Mouse (Mus musculus) monocyte, adult 2 months (primary cell): ENCODE measurements around the gene Kansl1l.
"Not testable (repeated sequence)": the region's sequence is repeated elsewhere in the genome, so short reads cannot be mapped to it uniquely, and the experiment has no call there.

Experiments used
- DNase-seq, 2 experiments: peaks; one replicate each; pipeline ENCODE4 v3.0.0; 2022; ENCODE audit warnings: low spot score in 2 of 2, low read depth in 1 of 2

The Kansl1l gene

GRCm38 (mm10) chr1:66700149-66700692, 117.1 kb downstream of the Kansl1l start:
- DNase-seq, result no peak

DNA sequence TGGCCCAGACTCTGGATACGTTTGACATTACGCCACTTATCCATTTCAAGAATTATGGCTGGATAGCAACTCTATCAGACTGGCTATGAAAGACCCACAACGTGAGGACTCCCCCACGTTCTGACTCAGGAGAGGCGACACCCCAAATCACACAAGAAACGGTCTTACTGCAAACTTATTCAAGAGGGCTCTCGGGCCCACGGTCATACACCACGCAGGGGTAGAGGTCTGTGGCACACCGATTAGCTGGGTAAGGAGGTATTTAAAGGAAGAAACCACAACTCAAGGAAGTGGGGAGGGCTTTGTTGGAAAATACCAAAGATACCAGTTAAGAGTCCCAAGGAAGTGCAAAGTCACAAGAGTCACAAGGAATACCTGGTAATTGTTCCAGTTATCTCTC, 117.7 kb downstream of the Kansl1l start:
- DNase-seq, result not testable (repeated sequence)

- no peak for DNase-seq
These were observed 122.1 kb downstream of the Kansl1l start for GRCm38 (mm10) chr1:66695296-66695695.

GRCm38 (mm10) chr1:66694266-66694665, 123.1 kb downstream of the Kansl1l start:
- no peak for DNase-seq

DNA sequence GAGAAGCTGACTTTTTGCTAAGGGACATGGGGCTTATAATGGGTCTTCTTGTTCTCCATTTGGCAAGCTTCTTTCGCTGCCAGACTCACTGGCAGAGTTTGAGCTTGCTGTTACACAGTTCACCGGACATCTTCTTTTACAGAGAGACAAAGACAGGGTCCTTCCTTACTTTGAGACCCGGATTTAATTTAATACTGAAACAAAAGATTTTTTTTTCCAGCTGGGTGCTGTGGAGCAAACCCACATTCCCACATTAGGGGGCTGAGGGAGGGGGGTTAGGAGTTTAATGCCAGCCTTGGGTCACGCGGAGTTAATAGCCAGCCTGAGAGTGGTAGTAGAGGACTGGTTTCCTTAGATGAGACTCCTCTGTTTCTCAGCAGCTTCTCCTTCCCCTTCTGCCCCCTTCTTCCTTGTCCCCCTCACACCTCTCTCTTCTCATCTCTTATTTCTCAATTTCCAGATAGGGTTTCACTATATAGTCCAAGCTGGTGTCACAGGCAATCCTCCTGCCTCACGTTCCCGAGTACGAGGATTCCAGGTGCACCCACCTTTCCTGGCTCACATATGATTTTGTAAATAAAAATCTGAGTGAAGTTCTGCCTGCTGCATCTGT, 124.5 kb downstream of the Kansl1l start:
- no peak for DNase-seq

- no peak for DNase-seq
These were observed 125.1 kb downstream of the Kansl1l start for GRCm38 (mm10) chr1:66692308-66692707.

- DNase-seq, result no peak
These were observed 125.6 kb downstream of the Kansl1l start for GRCm38 (mm10) chr1:66691772-66692171.

- DNase-seq, result no peak
These were observed 134.4 kb downstream of the Kansl1l start for GRCm38 (mm10) chr1:66682974-66683373.

GRCm38 (mm10) chr1:66678662-66679061, 138.7 kb downstream of the Kansl1l start:
- no peak for DNase-seq

DNA sequence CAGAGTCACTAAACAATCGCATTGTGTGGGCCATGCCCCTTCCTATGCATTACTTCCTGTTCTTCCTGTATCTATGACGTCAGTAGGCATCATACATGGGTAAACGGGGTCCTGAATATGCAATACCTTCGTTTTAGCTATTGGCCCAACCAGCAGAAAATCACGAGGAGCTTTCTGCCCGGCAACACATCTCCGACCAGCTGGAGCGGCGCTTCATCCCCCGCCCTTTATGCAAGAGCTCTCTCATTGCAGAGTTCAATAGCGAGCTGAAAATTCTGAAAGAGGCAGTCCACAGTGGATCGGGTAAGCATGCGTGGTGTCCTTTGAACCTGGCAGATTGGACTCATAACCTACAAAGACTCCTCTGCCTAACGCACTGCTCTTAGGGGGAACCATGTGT, 139.4 kb downstream of the Kansl1l start:
- no peak for DNase-seq

GRCm38 (mm10) chr1:66672812-66673211, 144.6 kb downstream of the Kansl1l start:
- no peak for DNase-seq

DNA sequence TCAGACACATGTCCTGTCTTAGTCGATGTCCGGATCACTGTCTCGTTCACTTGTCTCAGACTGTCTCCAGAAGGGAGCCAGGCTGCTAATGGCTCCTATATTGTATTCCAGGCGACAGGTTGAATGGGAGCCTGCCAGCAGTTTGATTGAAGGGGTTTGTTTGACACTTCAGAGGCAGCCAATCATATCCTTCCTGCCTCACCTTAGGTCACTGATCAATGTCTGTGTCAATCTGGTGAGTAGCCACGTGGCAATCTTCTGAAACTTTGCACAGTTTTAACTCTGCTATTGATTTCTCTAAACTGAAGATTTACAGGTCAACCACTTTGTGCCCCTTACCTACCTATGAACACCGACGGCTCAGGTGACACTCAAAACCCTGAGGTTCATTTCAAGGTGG, 145.9 kb downstream of the Kansl1l start:
- no peak for DNase-seq
